9 mouse cellular contexts compared by ENCODE assay signal in genomic region chr16:6349381-6349780, GRCm38 (mm10).
A peak's percentile ranks its signal among the peaks of the same experiment; 100 is the strongest.
DNase-seq lines count a peak whose midpoint lies in the region; ATAC-seq and TF ChIP-seq lines count a peak whose summit lies in the region.
"Had no signal": no experiment of that assay in that cellular context is flagged by ENCODE, and none has a peak within 500 bp of the region (broad histone marks: within the 10 kb centered on the region; RNA-seq: fewer than 3 reads in every experiment).

No protein-coding gene starts in this region.

- peaks cover 67% of the 10 kb centered on the region for H3K27me3 ChIP-seq in heart, embryonic 13.5 days (replicated peaks)
- no peaks in the 10 kb centered on the region for H3K27me3 ChIP-seq in cerebellum, adult 2 months (ENCODE audit: control insufficient read depth, insufficient read depth, low read length)
- H3K27me3 ChIP-seq in hindbrain, embryonic 10.5 days (ENCODE audit: insufficient read depth, poor library complexity, severe bottlenecking), result peaks cover 49% of the 10 kb centered on the region
- peaks cover 30% of the 10 kb centered on the region for H3K27me3 ChIP-seq in limb, embryonic 14.5 days (ENCODE audit: control insufficient read depth, insufficient read depth, low read length)
- H3K27me3 ChIP-seq: CH12.LX had no signal

- peak overlapping the region; percentile 42 for H3K4me3 ChIP-seq in heart, embryonic 13.5 days
- peak overlapping the region; percentile 97 for H3K4me3 ChIP-seq in cerebellum, adult 2 months (replicated peaks; ENCODE audit: insufficient read depth, low read depth, low read length)
- peak overlapping the region; percentile 50 for H3K4me3 ChIP-seq in hindbrain, embryonic 10.5 days
- H3K4me3 ChIP-seq in limb, embryonic 14.5 days (replicated peaks; ENCODE audit: low read length), result peak overlapping the region; percentile 32

- no peak for TF ChIP-seq CTCF in cerebellum, adult 2 months (IDR thresholded peaks at IDR 0.05; ENCODE audit: borderline replicate concordance, insufficient read depth, low read depth, low read length)

- no peak overlapping the region for H3K27ac ChIP-seq in heart, embryonic 13.5 days (replicated peaks)
- H3K27ac ChIP-seq in cerebellum, adult 2 months (ENCODE audit: insufficient read depth, low read length), result peak overlapping the region; percentile 92
- H3K27ac ChIP-seq in hindbrain, embryonic 10.5 days, result no peak overlapping the region
- H3K27ac ChIP-seq in limb, embryonic 14.5 days (replicated peaks; ENCODE audit: low read depth, low read length), result no peak overlapping the region

- intact Hi-C loops in heart, postnatal 14 days (cut with DNase I), result no loop called here

- H3K4me1 ChIP-seq in heart, embryonic 13.5 days, result peaks cover 11% of the 10 kb centered on the region
- H3K4me1 ChIP-seq in cerebellum, adult 2 months (ENCODE audit: control insufficient read depth, insufficient read depth, low read length), result peaks cover 6% of the 10 kb centered on the region; the same call in 1 of the 2 replicates
- H3K4me1 ChIP-seq in hindbrain, embryonic 10.5 days (replicated peaks), result peaks cover 15% of the 10 kb centered on the region
- no peaks in the 10 kb centered on the region for H3K4me1 ChIP-seq in limb, embryonic 14.5 days (ENCODE audit: control insufficient read depth, insufficient read depth, low read length)

- H3K9ac ChIP-seq in heart, embryonic 13.5 days, result peak overlapping the region; percentile 25; the same call in 1 of the 2 replicates
- no peak overlapping the region for H3K9ac ChIP-seq in limb, embryonic 14.5 days (ENCODE audit: low read depth, low read length, severe bottlenecking)

- H3K4me2 ChIP-seq in heart, embryonic 13.5 days, result peak overlapping the region; percentile 66
- peak overlapping the region; percentile 50; the same call in 1 of the 2 replicates for H3K4me2 ChIP-seq in limb, embryonic 14.5 days (replicated peaks; ENCODE audit: low read depth, low read length, severe bottlenecking)

- no peaks in the 10 kb centered on the region for H3K36me3 ChIP-seq in heart, embryonic 13.5 days
- no peaks in the 10 kb centered on the region for H3K36me3 ChIP-seq in hindbrain, embryonic 10.5 days
- H3K36me3 ChIP-seq in limb, embryonic 14.5 days (ENCODE audit: control insufficient read depth, insufficient read depth, low read length), result no peaks in the 10 kb centered on the region

- H3K9me3 ChIP-seq in heart, embryonic 13.5 days, result no peaks in the 10 kb centered on the region
- no peaks in the 10 kb centered on the region for H3K9me3 ChIP-seq in hindbrain, embryonic 10.5 days
- H3K9me3 ChIP-seq in limb, embryonic 14.5 days (ENCODE audit: control insufficient read depth, low read length), result no peaks in the 10 kb centered on the region

- no peak for DNase-seq in heart, postnatal 14 days
- DNase-seq in cerebellum, adult 2 months, result peak; percentile 76 to 77
- peak; percentile 4 for DNase-seq in hindbrain, embryonic 10.5 days (ENCODE audit: low spot score)
- no peak for DNase-seq in limb, embryonic 14.5 days (ENCODE audit: low spot score)
- DNase-seq in thymus, postnatal 0 days (ENCODE audit: low spot score), result no peak
- DNase-seq in adrenal gland, postnatal 10 days, result no peak
- DNase-seq in kidney, postnatal 36 days, result no peak

- no peak for ATAC-seq in heart, embryonic 13.5 days (ENCODE audit: extremely low read depth, insufficient number of reproducible peaks, low FRiP score, low TSS enrichment)
- ATAC-seq in limb, embryonic 14.5 days (ENCODE audit: low FRiP score, low read depth), result no peak

- 36% methylated on average over 16 of the region's 16 CpGs for WGBS in heart, embryonic 13.5 days
- WGBS in cerebellum, adult 2 months, result 3% methylated on average over 16 of the region's 16 CpGs
- WGBS in hindbrain, embryonic 10.5 days, result 31% methylated on average over 16 of the region's 16 CpGs
- 36% methylated on average over 16 of the region's 16 CpGs for WGBS in limb, embryonic 14.5 days

- TF ChIP-seq POLR2A in cerebellum, adult 2 months (IDR thresholded peaks at IDR 0.05; ENCODE audit: borderline replicate concordance, insufficient read depth, low read length), result no peak
- no peak for TF ChIP-seq POLR2A in limb, embryonic 14.5 days (IDR thresholded peaks at IDR 0.05; ENCODE audit: borderline replicate concordance, extremely low read depth, insufficient read depth, insufficient read length)

Comparison
In these comparisons a context has a peak if more than half of its experiments do, and no peak if none do; other contexts are left out.
1. H3K4me3 ChIP-seq: peak in every context shown above with its lines; median percentile 97 in cerebellum, adult 2 months; 50 in hindbrain, embryonic 10.5 days; 42 in heart, embryonic 13.5 days; 32 in limb, embryonic 14.5 days.
2. DNase-seq: peak in cerebellum, adult 2 months (2 of 2) and hindbrain, embryonic 10.5 days (single experiment); none in heart, postnatal 14 days (0 of 2), limb, embryonic 14.5 days (single experiment), thymus, postnatal 0 days (single experiment), adrenal gland, postnatal 10 days (single experiment) and kidney, postnatal 36 days (0 of 2).